Mouse (Mus musculus) stomach, embryonic 14.5 days (tissue): ENCODE measurements around the gene Ap4m1. TPM values are rescaled to one million over a fixed set of nuclear protein-coding genes. Genes with fewer than 3 reads are reported as not detected.

Experiments
- ATAC-seq: fragments of 200-750 bp; cut with Nextera tagmentation; 2 replicates; pipeline ENCODE4 v1.8.0; 2017; ENCODE audit warnings: low read depth, moderate TSS enrichment; ENCODE audit not compliant: insufficient number of reproducible peaks, insufficient read depth, low FRiP score
- H3K27ac ChIP-seq: fragments of 300-500 bp; sonication (generic); 2 replicates; pipeline ENCODE4 v1.5.1; 2014; ENCODE audit warnings: mild to moderate bottlenecking, low read length, moderate library complexity, mixed read lengths
- H3K27me3 ChIP-seq: fragments of 300-500 bp; sonication (generic); 2 replicates; pipeline ENCODE4 v1.6.1; 2014; ENCODE audit warnings: low read length, control low read depth, mixed read lengths; ENCODE audit not compliant: control insufficient read depth, insufficient read depth
- H3K36me3 ChIP-seq: fragments of 300-500 bp; sonication (generic); 2 replicates; pipeline ENCODE4 v1.6.1; 2014; ENCODE audit warnings: mild to moderate bottlenecking, control low read depth, low read length, moderate library complexity, mixed read lengths; ENCODE audit not compliant: control insufficient read depth, insufficient read depth
- H3K4me1 ChIP-seq: fragments of 300-500 bp; sonication (generic); 2 replicates; pipeline ENCODE4 v1.6.1; 2014; ENCODE audit warnings: low read length, control low read depth, mixed read lengths; ENCODE audit not compliant: control insufficient read depth, insufficient read depth
- H3K4me2 ChIP-seq: fragments of 300-500 bp; sonication (generic); replicated peaks from 2 replicates; pipeline ENCODE4 v1.6.1; 2014; ENCODE audit warnings: low read depth, low read length, control low read depth
- H3K4me3 ChIP-seq: fragments of 300-500 bp; sonication (generic); 2 replicates; pipeline ENCODE4 v1.5.1; 2014; ENCODE audit warnings: low read depth, low read length, control low read depth
- H3K9ac ChIP-seq: fragments of 300-500 bp; sonication (generic); replicated peaks from 2 replicates; pipeline ENCODE4 v1.6.1; 2014; ENCODE audit warnings: low read depth, mild to moderate bottlenecking, control low read depth, low read length, moderate library complexity, mixed read lengths
- H3K9me3 ChIP-seq: fragments of 300-500 bp; sonication (generic); 2 replicates; pipeline ENCODE4 v1.6.1; 2016; ENCODE audit warnings: low read depth, low read length, control low read depth; ENCODE audit not compliant: control insufficient read depth
- WGBS: fragments of 180-500 bp; shearing (Covaris S2); extraction: QIAGEN DNeasy Blood & Tissue Kit; methylation state at CpG from one replicate; pipeline ENCODE4 v1.1.7; 2014; 5-methylcytosine and 5-hydroxymethylcytosine counted together
- polyA plus RNA-seq: library from polyadenylated mRNA; unstranded; fragments of >200 nt; fragmentation: Nextera tagmentation; extraction: Ambion mirVana; gene quantifications from 2 replicates; pipeline ENCODE4 v1.2.1, GENCODE M21; 2014

The Ap4m1 gene
- polyA plus RNA-seq, result 22.3 and 22.5 TPM in 2 replicates

- peaks cover 12% of the 10 kb centered on the region for H3K4me1 ChIP-seq
- H3K27ac ChIP-seq, result peak within 1 kb of the TSS; percentile 95
- peaks cover 57% of the 10 kb centered on the region for H3K36me3 ChIP-seq
- peak within 1 kb of the TSS; percentile 62 for H3K4me2 ChIP-seq
- peak within 1 kb of the TSS; percentile 60 for H3K4me3 ChIP-seq
- no peaks in the 10 kb centered on the region for H3K27me3 ChIP-seq
- ATAC-seq, result peak; percentile 93
- WGBS, result under 1% methylated on average over 54 of the region's 54 CpGs
- H3K9ac ChIP-seq, result peak within 1 kb of the TSS; percentile 65
- no peaks in the 10 kb centered on the region for H3K9me3 ChIP-seq
Observed at GRCm38 (mm10) chr5:138171695-138172491, at the start of gene Ap4m1, which contains the start of gene Mcm7. Ap4m1 (plus strand) TSS chr5:138172002. Mcm7 (minus strand) TSS chr5:138172422.

DNA sequence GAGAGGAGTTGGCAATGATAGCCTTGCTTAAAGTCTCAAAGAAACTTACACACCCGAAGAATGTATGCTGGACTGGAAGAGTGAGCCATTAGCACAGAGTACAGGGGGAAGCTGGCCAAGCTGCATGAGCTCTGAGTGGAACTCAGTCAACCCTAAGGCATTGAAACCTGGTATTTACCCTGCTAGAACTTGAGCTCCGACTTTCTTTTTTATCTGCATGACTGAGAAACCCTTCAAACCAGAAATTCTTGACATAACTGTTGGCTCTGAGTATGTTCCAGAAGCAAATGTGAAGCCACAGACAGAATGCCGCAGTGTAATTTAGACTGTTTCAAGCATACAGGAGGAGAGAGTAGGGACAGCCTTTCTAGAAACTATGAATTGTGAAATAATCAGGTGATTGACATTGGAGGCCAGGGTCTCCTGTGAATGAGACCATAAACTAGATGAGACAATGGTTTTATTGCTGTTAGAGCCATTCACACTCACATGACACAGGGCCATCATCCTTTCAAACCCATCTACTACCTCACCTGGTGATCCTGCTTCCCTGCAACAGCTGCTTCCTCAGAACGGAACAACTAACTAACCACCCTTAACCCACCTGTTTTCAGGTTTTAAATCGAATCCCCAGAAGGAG lies 39.3 kb upstream of the Ap4m1 start:
- Histone ChIP-seq H3K4me2 (no peak overlapping the region), H3K36me3 (peaks cover 60% of the 10 kb centered on the region), H3K9ac (no peak overlapping the region), H3K27ac (no peak overlapping the region), H3K9me3 (no peaks in the 10 kb centered on the region), H3K27me3 (no peaks in the 10 kb centered on the region), H3K4me3 (no peak overlapping the region), H3K4me1 (no peaks in the 10 kb centered on the region)
- ATAC-seq, result no peak
- WGBS, result 92% methylated on average over 5 of the region's 5 CpGs

DNA sequence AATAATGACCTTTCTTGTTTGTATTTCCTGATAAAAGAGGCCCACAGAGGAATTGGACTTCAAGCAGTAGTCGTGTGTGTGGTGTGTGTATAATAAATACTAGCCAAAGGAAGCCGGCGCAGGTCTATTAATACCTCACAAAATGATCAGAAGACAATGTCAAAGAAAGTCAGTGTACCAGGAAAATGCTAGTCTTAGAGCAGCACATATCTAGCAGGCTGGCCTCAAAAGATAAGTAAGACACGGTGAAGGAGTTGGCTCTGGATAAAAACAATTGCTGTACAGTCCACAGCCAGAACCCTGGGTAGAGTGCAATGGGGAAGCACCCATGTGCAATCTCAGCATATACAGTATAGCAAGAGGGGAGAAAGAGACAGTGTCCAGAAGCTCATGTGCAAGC lies 34.5 kb upstream of the Ap4m1 start:
- Histone ChIP-seq H3K36me3 (peaks cover 27% of the 10 kb centered on the region), H3K4me3 (no peak overlapping the region), H3K4me1 (no peaks in the 10 kb centered on the region), H3K27me3 (no peaks in the 10 kb centered on the region), H3K9me3 (no peaks in the 10 kb centered on the region), H3K4me2 (no peak overlapping the region), H3K27ac (no peak overlapping the region), H3K9ac (no peak overlapping the region)
- WGBS, result 66% methylated on average over 4 of the region's 4 CpGs
- ATAC-seq, result no peak

GRCm38 (mm10) chr5:138137935-138138549 lies 33.8 kb upstream of the Ap4m1 start:
- 60% methylated on average over 8 of the region's 8 CpGs for WGBS
- no peak overlapping the region for H3K4me2 ChIP-seq
- H3K9me3 ChIP-seq, result no peaks in the 10 kb centered on the region
- H3K27ac ChIP-seq, result no peak overlapping the region
- no peaks in the 10 kb centered on the region for H3K27me3 ChIP-seq
- H3K4me1 ChIP-seq, result no peaks in the 10 kb centered on the region
- H3K4me3 ChIP-seq, result no peak overlapping the region
- no peak overlapping the region for H3K9ac ChIP-seq
- ATAC-seq, result 0 out of 2 replicates have a peak, but pooled peaks have one; percentile 42
- peaks cover 20% of the 10 kb centered on the region for H3K36me3 ChIP-seq

GRCm38 (mm10) chr5:138138585-138138984 lies 33.2 kb upstream of the Ap4m1 start:
- no peaks in the 10 kb centered on the region for H3K9me3 ChIP-seq
- H3K27ac ChIP-seq, result no peak overlapping the region
- no peak for ATAC-seq
- no peak overlapping the region for H3K4me2 ChIP-seq
- H3K9ac ChIP-seq, result no peak overlapping the region
- H3K27me3 ChIP-seq, result no peaks in the 10 kb centered on the region
- WGBS, result 53% methylated on average over 4 of the region's 4 CpGs
- no peaks in the 10 kb centered on the region for H3K4me1 ChIP-seq
- peaks cover 14% of the 10 kb centered on the region for H3K36me3 ChIP-seq
- H3K4me3 ChIP-seq, result no peak overlapping the region

DNA sequence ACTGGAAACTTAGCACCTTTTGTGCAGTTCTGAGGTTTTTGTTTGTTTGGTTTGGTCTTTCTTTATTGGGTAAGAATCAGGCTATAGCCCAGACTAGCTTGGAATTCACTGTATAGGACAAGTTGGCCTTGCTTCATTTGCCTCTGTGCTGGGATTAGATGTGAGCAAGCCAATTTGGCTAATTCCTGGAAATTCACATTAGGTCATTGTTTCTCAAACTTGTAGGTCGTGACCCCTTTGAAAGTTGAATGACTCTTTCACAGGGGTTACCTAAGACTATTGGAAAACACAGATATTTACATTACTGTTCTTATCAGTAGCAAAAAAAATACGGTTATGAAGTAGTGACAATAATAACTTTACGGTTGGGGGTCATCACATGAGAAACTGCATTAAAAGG lies 17.4 kb upstream of the Ap4m1 start:
- Histone ChIP-seq H3K4me1 (no peaks in the 10 kb centered on the region; the same call in 1 of the 2 replicates), H3K4me2 (peak overlapping the region; percentile 67), H3K27me3 (no peaks in the 10 kb centered on the region), H3K9me3 (no peaks in the 10 kb centered on the region), H3K27ac (no peak overlapping the region), H3K36me3 (peaks cover 20% of the 10 kb centered on the region), H3K9ac (peak overlapping the region; percentile 82), H3K4me3 (peak overlapping the region; percentile 79)
- no peak for ATAC-seq
- 72% methylated on average over 3 of the region's 3 CpGs for WGBS

DNA sequence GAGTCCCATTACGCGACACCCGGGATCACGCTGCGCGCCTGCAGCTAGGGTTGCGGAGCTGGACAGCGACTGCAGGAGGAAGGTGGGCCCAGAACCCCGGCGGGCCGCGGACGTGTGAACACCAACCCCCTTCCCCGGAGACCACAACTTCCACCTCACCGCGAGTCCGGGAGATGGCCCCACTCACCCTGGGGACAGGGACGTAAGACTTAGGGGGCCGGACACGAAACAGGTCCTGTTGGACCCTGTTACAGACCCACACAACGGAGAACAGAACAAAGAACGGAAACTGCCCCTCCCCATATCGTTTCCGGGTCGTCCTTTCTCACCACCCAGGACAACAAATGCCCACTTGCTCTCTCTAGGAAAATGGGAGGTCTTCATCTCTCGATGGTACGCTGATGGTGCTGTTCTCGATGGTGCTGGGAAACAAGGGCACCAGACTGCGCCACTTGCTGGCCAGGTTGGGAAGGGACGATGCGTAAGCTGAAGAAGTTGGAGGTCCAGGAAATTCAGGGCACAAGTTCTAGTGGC lies 16.3 kb upstream of the Ap4m1 start, which contains the start of gene Zfp113:
Gene Zfp113, minus strand, starts transcription at position 302 of the 534 bp plus-strand sequence.
- no peaks in the 10 kb centered on the region; the same call in 1 of the 2 replicates for H3K4me1 ChIP-seq
- H3K36me3 ChIP-seq, result peaks cover 15% of the 10 kb centered on the region
- H3K4me2 ChIP-seq, result peak within 1 kb of the TSS; percentile 67
- ATAC-seq, result peak; percentile 96
- H3K9me3 ChIP-seq, result no peaks in the 10 kb centered on the region
- under 1% methylated on average over 31 of the region's 31 CpGs for WGBS
- H3K27me3 ChIP-seq, result no peaks in the 10 kb centered on the region
- H3K9ac ChIP-seq, result peak within 1 kb of the TSS; percentile 82
- peak within 1 kb of the TSS; percentile 91 for H3K27ac ChIP-seq
- H3K4me3 ChIP-seq, result peak within 1 kb of the TSS; percentile 79

DNA sequence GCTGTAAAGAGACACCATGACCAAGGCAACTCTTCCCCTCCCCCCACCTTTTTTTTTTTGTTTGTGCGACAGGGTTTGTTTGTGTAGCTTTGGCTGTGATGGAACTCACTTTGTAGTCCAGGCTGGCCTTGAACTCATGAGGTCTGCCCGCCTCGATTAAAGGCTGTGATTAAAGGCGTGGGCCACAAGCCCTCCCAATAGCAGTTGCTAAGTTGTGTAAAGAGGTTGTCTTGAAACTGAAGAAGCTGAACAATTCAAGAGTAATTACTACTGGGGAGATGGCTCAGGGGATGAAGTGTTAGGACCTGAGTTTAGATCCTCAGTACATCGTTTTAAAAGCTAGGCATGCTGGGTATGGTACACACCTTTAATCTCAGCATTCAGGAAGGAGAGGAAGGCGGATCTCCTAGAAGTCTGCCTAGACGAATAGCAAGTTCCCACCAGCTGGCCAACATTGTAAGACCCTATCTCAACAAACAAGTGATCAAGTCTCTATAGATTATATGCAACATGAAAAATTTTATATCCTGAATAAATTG lies 11.5 kb upstream of the Ap4m1 start:
- no peaks in the 10 kb centered on the region for H3K9me3 ChIP-seq
- peak overlapping the region; percentile 87; the same call in 1 of the 2 replicates for H3K9ac ChIP-seq
- no peaks in the 10 kb centered on the region for H3K27me3 ChIP-seq
- peaks cover 7% of the 10 kb centered on the region; the same call in 1 of the 2 replicates for H3K4me1 ChIP-seq
- ATAC-seq, result no peak
- peaks cover 29% of the 10 kb centered on the region for H3K36me3 ChIP-seq
- H3K4me2 ChIP-seq, result peak overlapping the region; percentile 34
- H3K4me3 ChIP-seq, result peak overlapping the region; percentile 86
- H3K27ac ChIP-seq, result peak overlapping the region; percentile 74; the same call in 1 of the 2 replicates
- WGBS, result 66% methylated on average over 7 of the region's 7 CpGs
